Mouse (Mus musculus) embryonic fibroblast, embryonic 13.5 days (primary cell): Measurements from ENCODE around the gene 1700010B08Rik. TPM values are rescaled to one million over a fixed set of nuclear protein-coding genes. Genes with fewer than 3 reads are reported as not detected.
A peak's percentile ranks its signal among the peaks of the same experiment; 100 is the strongest.

Source experiments
- H3K27ac ChIP-seq: 2 replicates; pipeline ENCODE4 v1.5.1; 2012; ENCODE audit warnings: low read length, control low read depth, inconsistent platforms; ENCODE audit not compliant: insufficient read depth
- H3K4me1 ChIP-seq: 2 replicates; pipeline ENCODE4 v1.6.1; 2011; ENCODE audit warnings: low read length; ENCODE audit not compliant: control insufficient read depth, insufficient read depth
- H3K4me3 ChIP-seq: 2 replicates; pipeline ENCODE4 v1.5.1; 2011; ENCODE audit warnings: mild to moderate bottlenecking, control low read depth, low read length; ENCODE audit not compliant: insufficient read depth
- CTCF ChIP-seq: IDR thresholded peaks from 2 replicates; pipeline ENCODE4 v1.5.1; 2011; ENCODE audit warnings: mild to moderate bottlenecking, control low read depth, low read length, moderate library complexity, borderline replicate concordance; ENCODE audit not compliant: insufficient read depth
- POLR2A ChIP-seq: IDR thresholded peaks from 2 replicates; pipeline ENCODE4 v1.6.1; 2011; ENCODE audit warnings: low read depth, mild to moderate bottlenecking, control low read depth, low read length, moderate library complexity
- polyA plus RNA-seq: library from polyadenylated mRNA; stranded (reverse); fragments of >200 nt; gene quantifications from 2 replicates; pipeline ENCODE4 v1.2.4, GENCODE M21; 2011; ENCODE audit warnings: low read depth; ENCODE audit not compliant: missing spikeins, insufficient read length

Gene 1700010B08Rik
- polyA plus RNA-seq, 1 experiment, result not detected

DNA sequence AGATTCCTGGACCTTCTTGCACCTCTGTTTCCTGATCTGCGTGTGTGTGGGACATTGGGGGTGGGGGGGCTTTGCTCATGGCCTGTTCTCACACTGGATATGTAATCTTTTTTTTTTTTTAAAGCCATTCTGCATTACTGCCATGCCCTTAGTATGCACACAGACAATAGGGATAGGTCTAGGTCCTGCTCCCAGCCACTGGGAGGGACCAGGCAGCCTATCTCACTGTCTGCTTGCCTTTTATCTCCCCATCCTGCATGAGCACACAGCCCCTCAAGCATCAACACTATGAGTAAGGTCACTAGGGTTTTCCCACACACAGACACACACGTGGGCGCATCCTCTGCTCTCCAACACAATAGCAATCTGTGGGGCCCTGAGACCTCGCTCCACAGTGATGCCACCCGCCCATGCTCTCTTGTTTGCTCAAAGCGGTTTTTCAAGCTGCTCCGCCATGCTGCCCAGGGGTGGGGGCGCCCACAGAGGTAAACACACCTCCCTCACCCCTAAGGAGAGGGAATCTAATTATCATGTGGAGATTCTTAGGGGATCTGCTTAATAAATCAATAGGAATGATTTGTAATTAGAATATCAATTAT, 4.5 kb upstream of the 1700010B08Rik start:
- Histone ChIP-seq H3K4me3 (no peak overlapping the region), H3K27ac (no peak overlapping the region), H3K4me1 (no peaks in the 10 kb centered on the region; the same call in 1 of the 2 replicates)
- no peak for TF ChIP-seq POLR2A
- no peak for TF ChIP-seq CTCF

DNA sequence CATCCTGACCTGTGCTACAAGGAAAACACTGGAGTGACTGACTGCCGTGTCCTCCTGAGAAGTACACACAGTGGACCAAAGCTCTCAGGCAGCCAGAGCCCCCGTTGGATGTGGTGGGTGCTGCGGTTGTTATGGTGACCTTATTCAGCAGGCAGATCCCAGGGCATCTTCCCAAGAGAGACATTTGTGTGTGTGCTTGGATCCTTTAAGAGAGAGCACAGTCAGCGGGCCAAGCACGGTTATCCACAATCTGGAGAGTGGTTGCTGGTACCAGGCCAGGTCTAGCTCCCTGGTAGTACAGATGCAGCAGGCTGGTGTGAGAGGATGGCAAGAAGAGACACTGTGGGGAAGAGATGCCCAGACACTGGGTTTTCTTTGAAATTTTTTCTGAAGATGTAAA, 2.2 kb upstream of the 1700010B08Rik start:
- Histone ChIP-seq H3K4me1 (no peaks in the 10 kb centered on the region; the same call in 1 of the 2 replicates), H3K27ac (no peak overlapping the region), H3K4me3 (no peak overlapping the region)
- no peak for TF ChIP-seq POLR2A
- no peak for TF ChIP-seq CTCF

DNA sequence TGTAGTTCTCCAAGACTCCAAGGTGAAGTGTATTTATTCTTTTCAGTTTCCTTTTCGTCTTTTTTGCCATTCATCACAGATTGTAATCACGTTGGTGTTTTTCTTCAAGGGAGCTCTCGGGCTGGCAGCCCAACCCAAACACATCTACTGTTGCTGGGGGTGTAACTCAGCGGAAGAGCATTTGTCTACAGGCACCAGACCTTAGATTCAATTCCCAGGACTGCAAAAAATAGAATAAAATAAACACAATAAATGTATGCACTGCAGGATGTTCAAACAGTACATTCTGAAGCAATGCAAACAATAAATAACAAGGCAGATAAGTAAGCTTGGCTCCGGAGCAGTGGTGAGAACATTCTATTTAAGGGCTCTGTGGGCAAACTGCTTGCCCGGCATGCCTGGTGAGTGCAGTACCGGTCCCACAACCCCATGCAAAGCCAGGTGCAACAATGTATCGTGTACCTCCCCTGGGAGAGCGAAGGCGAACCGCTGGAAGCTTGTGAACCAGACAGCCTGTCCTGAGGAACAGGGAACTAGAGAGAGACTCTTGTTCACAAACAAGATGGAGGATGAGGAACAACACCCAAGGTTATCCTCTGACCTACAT, 3.1 kb downstream of the 1700010B08Rik start:
- H3K4me3 ChIP-seq, result no peak overlapping the region
- H3K27ac ChIP-seq, result no peak overlapping the region
- TF ChIP-seq CTCF, result no peak
- TF ChIP-seq POLR2A, result no peak
- H3K4me1 ChIP-seq, result no peaks in the 10 kb centered on the region

DNA sequence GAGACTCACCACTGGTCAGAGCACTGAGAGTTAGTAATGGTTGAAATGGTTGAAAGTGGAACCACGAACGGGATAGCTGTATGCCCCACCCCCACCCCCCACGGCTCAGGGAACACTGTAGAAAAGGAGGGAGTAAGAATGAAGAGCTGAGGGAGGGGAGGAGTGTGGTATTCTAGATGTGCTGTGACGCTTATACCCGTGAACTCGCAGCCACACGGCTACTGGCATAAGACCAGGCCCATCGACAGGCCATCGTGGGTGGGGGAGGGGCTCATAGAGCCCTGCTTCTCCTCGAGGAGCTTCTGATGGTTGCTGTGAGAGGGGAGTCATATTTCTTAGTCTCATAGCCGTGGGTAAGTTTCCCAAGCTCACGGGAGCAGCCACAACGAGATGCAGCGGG, 5.2 kb downstream of the 1700010B08Rik start:
- Histone ChIP-seq H3K4me1 (no peaks in the 10 kb centered on the region), H3K27ac (no peak overlapping the region), H3K4me3 (no peak overlapping the region)
- no peak for TF ChIP-seq CTCF
- no peak for TF ChIP-seq POLR2A

DNA sequence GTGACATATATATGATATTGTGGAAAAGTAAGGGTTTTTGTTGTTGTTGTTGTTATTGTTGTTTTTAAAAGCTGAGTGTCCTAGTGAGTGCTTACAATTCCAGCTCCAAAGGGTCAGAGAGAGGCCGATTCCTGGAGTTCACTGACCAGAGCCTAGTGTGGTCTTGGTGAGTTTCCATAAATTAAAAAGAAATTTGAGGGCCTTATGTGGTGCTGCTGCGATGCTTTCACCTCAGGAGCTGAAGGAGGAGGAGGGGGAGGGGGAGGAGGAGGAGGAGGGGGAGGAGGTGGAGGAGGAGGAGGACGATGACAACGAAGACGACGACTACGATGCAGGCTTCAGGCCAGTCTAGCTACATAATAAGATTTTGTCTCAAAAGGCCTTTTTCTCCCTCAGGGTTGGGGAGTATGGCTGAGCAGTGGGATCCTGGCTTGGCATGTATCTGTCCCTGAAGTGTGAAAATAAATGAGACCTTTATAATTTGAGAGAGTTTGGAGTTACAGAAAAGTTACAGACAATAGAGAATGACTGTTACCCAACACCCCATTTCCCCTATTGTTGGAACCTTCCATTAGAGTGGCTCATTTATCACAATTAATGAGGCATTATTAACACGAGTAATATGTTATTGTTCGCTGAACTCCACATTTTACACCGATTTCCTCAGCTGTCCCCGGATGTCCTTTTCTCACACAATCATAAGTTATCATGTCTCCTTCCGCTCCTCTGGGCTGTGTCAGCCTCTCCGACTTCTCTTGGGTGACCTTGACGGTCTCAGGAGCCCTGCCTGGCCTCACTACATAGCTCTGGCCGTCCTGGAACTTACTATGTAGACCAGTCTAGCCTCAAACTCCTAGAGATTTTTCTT, 6.0 kb downstream of the 1700010B08Rik start:
- TF ChIP-seq POLR2A, result no peak
- TF ChIP-seq CTCF, result no peak
- no peak overlapping the region for H3K27ac ChIP-seq
- no peak overlapping the region for H3K4me3 ChIP-seq
- peaks cover 7% of the 10 kb centered on the region; the same call in 1 of the 2 replicates for H3K4me1 ChIP-seq

DNA sequence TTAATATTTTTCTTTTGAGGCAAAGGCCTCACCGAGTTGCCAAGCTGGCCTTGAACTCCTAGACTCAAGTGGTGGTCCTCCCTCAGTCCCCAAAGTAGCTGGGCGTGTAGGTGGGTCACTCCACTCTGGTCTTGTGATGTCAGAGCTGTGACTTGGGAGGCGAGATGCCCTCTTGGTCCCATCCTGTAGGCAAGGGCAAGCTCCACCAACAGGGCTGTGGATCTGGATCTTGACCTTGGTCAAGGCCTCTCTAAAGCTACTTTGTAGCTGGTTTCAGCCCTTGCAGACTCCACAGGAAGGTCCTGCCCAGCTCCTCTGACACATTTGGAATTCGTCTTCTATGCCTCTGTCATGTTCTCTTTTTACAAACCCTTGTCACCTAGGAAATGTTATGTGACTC, 6.6 kb downstream of the 1700010B08Rik start:
- no peak for TF ChIP-seq CTCF
- TF ChIP-seq POLR2A, result no peak
- H3K4me3 ChIP-seq, result no peak overlapping the region
- peaks cover 13% of the 10 kb centered on the region; the same call in 1 of the 2 replicates for H3K4me1 ChIP-seq
- no peak overlapping the region for H3K27ac ChIP-seq

DNA sequence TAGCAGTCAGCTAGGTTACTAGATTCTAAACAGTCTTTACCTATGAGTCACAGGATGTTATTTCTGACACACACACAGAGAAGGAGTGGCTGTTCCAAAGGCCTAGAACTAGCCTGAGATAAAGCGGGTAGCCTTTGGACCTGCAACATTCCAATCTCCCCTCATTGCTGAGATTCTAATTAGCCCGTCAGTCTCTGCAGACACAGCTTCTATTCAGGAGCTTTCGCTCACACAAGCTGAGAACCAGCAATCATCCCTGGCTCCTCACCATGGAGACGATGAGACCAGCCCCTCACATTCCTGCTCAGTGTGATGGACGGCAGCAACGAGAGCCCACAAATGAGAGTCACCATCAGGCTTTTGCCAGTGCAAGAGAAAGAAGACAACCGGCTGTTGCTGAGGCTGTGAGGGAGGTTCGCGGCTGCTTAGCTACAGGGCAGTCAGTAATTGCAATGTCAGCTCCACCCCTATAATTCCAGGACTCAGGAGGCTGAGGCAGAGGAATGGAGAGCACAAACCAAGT, 11.3 kb downstream of the 1700010B08Rik start:
- TF ChIP-seq POLR2A (no peak), CTCF (no peak)
- Histone ChIP-seq H3K4me3 (no peak overlapping the region), H3K27ac (peak overlapping the region; percentile 80), H3K4me1 (peaks cover 15% of the 10 kb centered on the region)

DNA sequence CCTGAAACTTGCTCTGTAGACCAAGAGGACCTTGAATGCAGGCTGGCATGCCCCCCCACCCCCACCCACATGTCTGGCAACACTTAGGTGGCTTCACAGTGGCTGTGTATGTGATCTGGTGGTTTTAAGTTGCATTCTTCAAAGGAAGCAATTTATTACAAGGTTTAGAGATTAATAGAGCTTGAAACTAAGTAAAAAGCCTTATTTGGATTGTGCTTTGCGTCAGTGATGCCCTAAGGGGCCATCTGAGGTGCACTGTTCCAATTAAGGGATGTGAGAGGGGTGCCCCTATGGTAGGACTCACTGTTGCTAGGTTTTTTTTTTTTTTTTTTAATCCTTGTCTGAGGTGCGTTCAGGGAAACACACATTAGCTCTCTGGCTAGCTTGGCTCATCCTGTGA, 15.2 kb downstream of the 1700010B08Rik start:
- H3K27ac ChIP-seq, result no peak overlapping the region
- TF ChIP-seq CTCF (no peak), POLR2A (no peak)
- H3K4me1 ChIP-seq, result peaks cover 15% of the 10 kb centered on the region
- no peak overlapping the region for H3K4me3 ChIP-seq

DNA sequence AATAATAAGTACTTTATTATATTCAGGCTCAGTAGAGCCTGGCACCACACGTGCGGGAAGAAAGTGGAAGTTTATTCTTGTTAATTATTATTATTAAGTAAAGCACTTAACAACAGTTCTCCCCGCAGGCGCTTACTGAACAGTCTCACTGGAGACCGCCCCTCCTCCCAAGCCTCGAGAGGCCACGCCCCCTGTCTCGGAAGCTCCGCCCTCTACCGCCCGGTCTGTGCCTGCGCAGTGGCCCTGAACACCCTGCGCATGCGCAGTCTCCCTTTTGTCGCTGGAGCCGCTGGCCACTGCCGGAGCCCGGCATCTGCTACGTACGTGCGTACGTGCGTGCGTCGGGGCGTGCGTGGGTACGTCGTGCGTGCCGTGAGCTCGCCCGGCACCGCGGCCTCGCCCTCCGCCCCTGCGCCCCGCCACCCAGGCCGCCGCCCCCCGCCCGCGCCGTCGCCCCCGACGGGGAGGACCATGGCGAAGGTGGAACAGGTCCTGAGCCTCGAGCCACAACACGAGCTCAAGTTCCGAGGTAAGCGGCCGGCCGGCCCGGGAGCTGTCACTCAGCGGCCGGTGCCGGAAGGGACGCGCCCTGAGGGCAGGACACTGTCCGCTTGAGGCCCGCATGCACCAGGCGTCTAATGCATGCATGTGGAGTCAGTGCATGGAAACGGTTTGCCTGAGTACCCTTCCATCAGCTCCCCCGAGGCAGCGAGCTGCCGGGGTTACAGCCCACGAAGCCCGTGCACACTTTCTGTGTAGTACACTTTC, 18.2 kb downstream of the 1700010B08Rik start, which contains the start of gene Vapb:
Gene Vapb (plus strand): TSS at position 290 of the 768 bp plus-strand sequence.
- TF ChIP-seq POLR2A, result peak; percentile 62
- TF ChIP-seq CTCF, result no peak
- Histone ChIP-seq H3K4me3 (peak within 1 kb of the TSS; percentile 90), H3K4me1 (no peaks in the 10 kb centered on the region), H3K27ac (no peak within 1 kb of the TSS)
